Mouse (Mus musculus) hindbrain, embryonic 10.5 days (tissue): Measurements from ENCODE around the gene Fdxacb1. TPM values are rescaled to one million over a fixed set of nuclear protein-coding genes. Genes with fewer than 3 reads are reported as not detected.

Source experiments
- DNase-seq: peaks from one replicate; pipeline ENCODE4 v3.0.0-alpha.2; 2017; ENCODE audit warnings: low spot score
- H3K27ac ChIP-seq: fragments of 300-500 bp; sonication (generic); 2 replicates; pipeline ENCODE4 v1.5.1; 2016; ENCODE audit warnings: mild to moderate bottlenecking, moderate library complexity
- H3K27me3 ChIP-seq: fragments of 300-500 bp; sonication (generic); 2 replicates; pipeline ENCODE4 v1.6.1; 2016; ENCODE audit warnings: mild to moderate bottlenecking; ENCODE audit not compliant: poor library complexity, insufficient read depth, severe bottlenecking
- H3K36me3 ChIP-seq: fragments of 300-500 bp; sonication (generic); 2 replicates; pipeline ENCODE4 v1.6.1; 2016; ENCODE audit warnings: mild to moderate bottlenecking, moderate library complexity
- H3K4me1 ChIP-seq: fragments of 300-500 bp; sonication (generic); replicated peaks from 2 replicates; pipeline ENCODE4 v1.6.1; 2016; ENCODE audit warnings: mild to moderate bottlenecking
- H3K4me3 ChIP-seq: fragments of 300-500 bp; sonication (generic); 2 replicates; pipeline ENCODE4 v1.5.1; 2016; ENCODE audit warnings: mild to moderate bottlenecking, moderate library complexity
- H3K9me3 ChIP-seq: fragments of 300-500 bp; sonication (generic); 2 replicates; pipeline ENCODE4 v1.6.1; 2016; ENCODE audit warnings: mild to moderate bottlenecking, moderate library complexity
- WGBS: fragments of 180-500 bp; shearing (Covaris S2); methylation state at CpG from one replicate; pipeline ENCODE4 v1.1.7; 2016; 5-methylcytosine and 5-hydroxymethylcytosine counted together
- polyA plus RNA-seq: library from polyadenylated mRNA; unstranded; fragments of >200 nt; fragmentation: Nextera tagmentation; extraction: Ambion mirVana; gene quantifications from 2 replicates; pipeline ENCODE4 v1.2.1, GENCODE M21; 2016

Gene Fdxacb1
- polyA plus RNA-seq, 1 experiment from 2014 or later, result 11.4 TPM

DNA sequence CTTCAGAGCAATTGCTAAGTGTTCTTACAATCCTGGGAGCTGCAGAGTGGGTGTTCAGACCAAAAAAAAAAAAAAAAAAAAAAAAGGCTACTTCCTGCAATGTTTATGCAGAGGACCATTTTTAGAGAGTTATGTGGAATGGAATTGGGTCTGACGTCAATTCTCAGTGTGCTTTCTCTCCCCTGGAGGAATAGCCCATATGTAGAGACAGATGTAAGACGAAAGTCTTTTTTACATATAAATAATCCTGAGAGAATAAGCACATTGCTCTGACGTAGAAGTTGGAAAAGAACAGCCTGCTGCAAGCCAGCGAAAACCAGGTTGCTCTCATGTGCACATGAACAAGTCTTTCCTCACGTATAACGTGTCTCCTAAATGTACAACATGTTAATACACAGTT is 51.7 kb downstream of the Fdxacb1 start:
- H3K36me3 ChIP-seq, result peaks cover 73% of the 10 kb centered on the region
- H3K27ac ChIP-seq, result no peak overlapping the region
- 94% methylated on average over 6 of the region's 6 CpGs for WGBS
- no peak overlapping the region for H3K4me3 ChIP-seq
- DNase-seq, result no peak
- H3K4me1 ChIP-seq, result no peaks in the 10 kb centered on the region
- no peaks in the 10 kb centered on the region for H3K27me3 ChIP-seq
- H3K9me3 ChIP-seq, result no peaks in the 10 kb centered on the region

DNA sequence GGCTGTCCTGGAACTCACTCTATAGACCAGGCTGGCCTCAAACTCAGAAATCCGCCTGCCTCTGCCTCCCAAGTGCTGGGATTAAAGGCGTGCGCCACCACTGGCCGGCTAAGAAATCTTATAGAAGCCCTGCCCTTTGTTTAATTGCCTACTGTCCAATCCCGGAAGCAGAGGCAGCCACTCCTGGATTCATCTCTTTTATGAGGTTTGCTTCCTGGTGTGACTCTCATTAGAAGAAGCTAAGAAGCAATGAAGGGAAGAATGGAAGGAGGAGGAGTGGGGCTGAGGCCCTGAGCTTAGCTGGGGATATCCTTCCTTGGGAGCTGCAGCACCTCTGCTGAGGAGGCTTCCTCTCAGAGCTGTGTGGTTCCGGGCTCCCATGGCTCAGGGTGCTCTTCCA is 53.6 kb downstream of the Fdxacb1 start:
- DNase-seq, result no peak
- H3K27me3 ChIP-seq, result no peaks in the 10 kb centered on the region
- no peak overlapping the region for H3K27ac ChIP-seq
- H3K4me3 ChIP-seq, result no peak overlapping the region
- H3K36me3 ChIP-seq, result peaks cover 60% of the 10 kb centered on the region
- H3K9me3 ChIP-seq, result no peaks in the 10 kb centered on the region
- H3K4me1 ChIP-seq, result no peaks in the 10 kb centered on the region
- WGBS, result 92% methylated on average over 6 of the region's 6 CpGs

DNA sequence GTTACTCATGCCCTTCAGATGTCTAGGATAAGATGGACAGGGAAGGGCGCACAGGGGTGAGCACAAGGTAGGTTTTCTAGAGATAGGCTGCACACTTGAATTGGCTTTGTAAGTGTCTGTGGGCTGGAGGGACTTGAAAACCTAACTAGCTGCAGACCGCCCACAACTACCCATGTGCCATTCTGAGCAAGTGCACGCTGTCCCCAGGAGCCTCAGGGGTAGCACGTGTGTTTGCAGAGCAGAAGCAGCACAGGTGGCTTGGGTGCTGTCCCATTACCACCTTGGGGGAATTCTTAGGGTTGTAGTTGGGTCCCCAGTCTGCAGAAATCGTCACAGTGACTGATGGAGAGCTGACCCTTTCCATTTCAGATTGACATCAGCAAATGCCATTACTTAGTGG is 54.2 kb downstream of the Fdxacb1 start:
- no peak overlapping the region for H3K4me3 ChIP-seq
- WGBS, result 93% methylated on average over 5 of the region's 5 CpGs
- peaks cover 55% of the 10 kb centered on the region for H3K36me3 ChIP-seq
- no peaks in the 10 kb centered on the region for H3K9me3 ChIP-seq
- no peak overlapping the region for H3K27ac ChIP-seq
- no peak for DNase-seq
- no peaks in the 10 kb centered on the region for H3K4me1 ChIP-seq
- H3K27me3 ChIP-seq, result no peaks in the 10 kb centered on the region

Other genes starting within 250 kb of the Fdxacb1 start
- 82.4 and 93.7 TPM in 2 replicates for gene Pts, start 239.5 kb upstream of the Fdxacb1 start, polyA plus RNA-seq
- gene Il18, start 213.4 kb upstream of the Fdxacb1 start, polyA plus RNA-seq, result 2.8 and 5.9 TPM in 2 replicates
- 0.10 and 0.18 TPM in 2 replicates for gene Bco2, start 213.1 kb upstream of the Fdxacb1 start, polyA plus RNA-seq
- gene Tex12, start 206.9 kb upstream of the Fdxacb1 start, polyA plus RNA-seq, result 0.21 TPM in 1 of 2 replicates, not detected in the other
- gene Sdhd, start 164.4 kb upstream of the Fdxacb1 start, polyA plus RNA-seq, result 272 and 320 TPM in 2 replicates
- gene Timm8b, start 164.3 kb upstream of the Fdxacb1 start, polyA plus RNA-seq, result 317 and 357 TPM in 2 replicates
- gene Pih1d2, start 150.9 kb upstream of the Fdxacb1 start, polyA plus RNA-seq, result 9.4 and 9.6 TPM in 2 replicates
- 19.0 and 21.4 TPM in 2 replicates for gene Nkapd1, start 150.8 kb upstream of the Fdxacb1 start, polyA plus RNA-seq
- gene Dlat, start 108.5 kb upstream of the Fdxacb1 start, polyA plus RNA-seq, result 43.9 and 53.9 TPM in 2 replicates
- gene Dixdc1, start 28.7 kb upstream of the Fdxacb1 start, polyA plus RNA-seq, result 21.4 and 21.8 TPM in 2 replicates
- 1.5 and 2.5 TPM in 2 replicates for gene 2310030G06Rik, start 21.7 kb upstream of the Fdxacb1 start, polyA plus RNA-seq
- gene Cryab, start 16.9 kb upstream of the Fdxacb1 start, polyA plus RNA-seq, result 6.6 and 7.5 TPM in 2 replicates
- 0.65 and 0.71 TPM in 2 replicates for gene Hspb2, start 15.9 kb upstream of the Fdxacb1 start, polyA plus RNA-seq
- 40.0 and 42.5 TPM in 2 replicates for gene Alg9, start 6.8 kb downstream of the Fdxacb1 start, polyA plus RNA-seq
- gene 1110032A03Rik, start 7.3 kb downstream of the Fdxacb1 start, polyA plus RNA-seq, result 30.0 and 39.2 TPM in 2 replicates
- gene Ppp2r1b, start 77.1 kb downstream of the Fdxacb1 start, polyA plus RNA-seq, result 120 and 147 TPM in 2 replicates
- gene Sik2, start 240.8 kb downstream of the Fdxacb1 start, polyA plus RNA-seq, result 14.2 and 14.7 TPM in 2 replicates